Mouse (Mus musculus) thymus, postnatal 25 days (tissue): ENCODE data around the gene Ubqln5.
A peak's percentile ranks its signal among the peaks of the same experiment; 100 is the strongest.

Source experiments
- DNase-seq: peaks from one replicate; pipeline ENCODE4 v3.0.0; 2022

The Ubqln5 gene

GRCm38 (mm10) chr7:104129726-104130125, at the start of gene Ubqln5:
Gene Ubqln5 (minus strand): TSS chr7:104129826.
- no peak for DNase-seq

- DNase-seq, result no peak
These were observed 49.4 kb upstream of the Ubqln5 start for GRCm38 (mm10) chr7:104179074-104179473.

- DNase-seq, result no peak
These were observed 48.9 kb upstream of the Ubqln5 start for GRCm38 (mm10) chr7:104178422-104179054.

GRCm38 (mm10) chr7:104175085-104175484, 45.5 kb upstream of the Ubqln5 start:
- no peak for DNase-seq

GRCm38 (mm10) chr7:104169634-104170204, 40.1 kb upstream of the Ubqln5 start:
- DNase-seq, result peak; percentile 12

GRCm38 (mm10) chr7:104167105-104167504, 37.5 kb upstream of the Ubqln5 start:
- peak; percentile 35 for DNase-seq

GRCm38 (mm10) chr7:104150456-104150855, 20.8 kb upstream of the Ubqln5 start, which contains the start of gene Ubqlnl:
Gene Ubqlnl (minus strand): TSS chr7:104150556.
- no peak for DNase-seq

- DNase-seq, result no peak
These were observed 13.6 kb upstream of the Ubqln5 start, which contains the start of gene Ubqln3 for GRCm38 (mm10) chr7:104143179-104143578. Gene Ubqln3 (minus strand): TSS chr7:104143279.

GRCm38 (mm10) chr7:104137305-104137704, 7.7 kb upstream of the Ubqln5 start, which contains the start of gene Olfr643:
Gene Olfr643 (minus strand): TSS chr7:104137405.
- DNase-seq, result no peak

- DNase-seq, result no peak
These were observed 25.0 kb downstream of the Ubqln5 start, which contains the start of gene Olfr646 for GRCm38 (mm10) chr7:104104757-104104972. Gene Olfr646 (plus strand): TSS chr7:104104873.

- no peak for DNase-seq
These were observed 25.5 kb downstream of the Ubqln5 start for GRCm38 (mm10) chr7:104103913-104104756.

- no peak for DNase-seq
These were observed 44.3 kb downstream of the Ubqln5 start, which contains the start of gene Olfr645 for GRCm38 (mm10) chr7:104085365-104085764. Gene Olfr645 (minus strand): TSS chr7:104085465.
